Mouse (Mus musculus) spleen, adult 2 months (tissue): ENCODE results near the gene Fcnb. TPM values are rescaled to one million over a fixed set of nuclear protein-coding genes. Genes with fewer than 3 reads are reported as not detected.
A peak's percentile ranks its signal among the peaks of the same experiment; 100 is the strongest.

Source experiments
- DNase-seq, 2 experiments: peaks; one replicate each; pipeline versions ENCODE4 v3.0.0 to v3.0.0-alpha.2; 2012 to 2021; ENCODE audit warnings: low spot score in 2 of 2, low read depth in 1 of 2
- H3K27ac ChIP-seq: fragments of 200-500 bp; 2 replicates; pipeline ENCODE4 v1.5.1; 2012; ENCODE audit warnings: low read length, inconsistent platforms; ENCODE audit not compliant: insufficient read depth
- H3K27me3 ChIP-seq: fragments of 200-500 bp; 2 replicates; pipeline ENCODE4 v1.6.1; 2012; ENCODE audit warnings: mild to moderate bottlenecking, moderate library complexity, low read length, inconsistent platforms; ENCODE audit not compliant: control insufficient read depth, insufficient read depth
- H3K36me3 ChIP-seq: fragments of 200-500 bp; 2 replicates; pipeline ENCODE4 v1.6.1; 2012; ENCODE audit warnings: mild to moderate bottlenecking, low read length, inconsistent platforms; ENCODE audit not compliant: control insufficient read depth, insufficient read depth
- H3K4me1 ChIP-seq: fragments of 200-500 bp; 2 replicates; pipeline ENCODE4 v1.6.1; 2011; ENCODE audit warnings: inconsistent platforms; ENCODE audit not compliant: control insufficient read depth, insufficient read depth, insufficient read length
- H3K4me3 ChIP-seq: fragments of 200-500 bp; 2 replicates; pipeline ENCODE4 v1.5.1; 2011; ENCODE audit warnings: mild to moderate bottlenecking, inconsistent platforms; ENCODE audit not compliant: insufficient read depth, insufficient read length; ENCODE audit errors: extremely low read depth
- CTCF ChIP-seq: fragments of 200-500 bp; IDR thresholded peaks from 2 replicates; pipeline ENCODE4 v1.5.1; 2011; ENCODE audit warnings: mild to moderate bottlenecking, inconsistent platforms; ENCODE audit not compliant: insufficient read depth, insufficient read length, insufficient replicate concordance; ENCODE audit errors: extremely low read depth
- POLR2A ChIP-seq: fragments of 200-500 bp; IDR thresholded peaks from 2 replicates; pipeline ENCODE4 v1.6.1; 2011; ENCODE audit warnings: low read depth, low read length, inconsistent platforms
- WGBS: fragments of 180-500 bp; shearing (Covaris S2); methylation state at CpG from one replicate; pipeline ENCODE4 v1.1.7; 2018; 5-methylcytosine and 5-hydroxymethylcytosine counted together
- polyA plus RNA-seq: library from polyadenylated mRNA; depleted of rRNA; stranded (reverse); fragments of >200 nt; gene quantifications from 2 replicates; pipeline ENCODE4 v1.2.3, GENCODE M21; 2012

The Fcnb gene
- polyA plus RNA-seq, 1 experiment, result 2.8 TPM

GRCm38 (mm10) chr2:28075616-28076187 is 9.0 kb downstream of the Fcnb start:
- Histone ChIP-seq H3K4me3 (no peak overlapping the region), H3K27me3 (no peaks in the 10 kb centered on the region), H3K4me1 (no peaks in the 10 kb centered on the region), H3K36me3 (no peaks in the 10 kb centered on the region), H3K27ac (no peak overlapping the region)
- no peak for DNase-seq
- 56% methylated on average over 7 of the region's 7 CpGs for WGBS
- TF ChIP-seq CTCF (no peak), POLR2A (no peak)

- no peaks in the 10 kb centered on the region for H3K36me3 ChIP-seq
- H3K27me3 ChIP-seq, result no peaks in the 10 kb centered on the region
- H3K4me1 ChIP-seq, result no peaks in the 10 kb centered on the region
- no peak overlapping the region for H3K27ac ChIP-seq
- 78% methylated on average over 9 of the region's 9 CpGs for WGBS
- H3K4me3 ChIP-seq, result no peak overlapping the region
- no peak for TF ChIP-seq CTCF
- no peak for TF ChIP-seq POLR2A
- no peak for DNase-seq
Measured at GRCm38 (mm10) chr2:28068537-28068878, 16.2 kb downstream of the Fcnb start.

- no peak overlapping the region for H3K4me3 ChIP-seq
- no peaks in the 10 kb centered on the region for H3K36me3 ChIP-seq
- DNase-seq, result no peak
- H3K4me1 ChIP-seq, result no peaks in the 10 kb centered on the region
- no peak overlapping the region for H3K27ac ChIP-seq
- H3K27me3 ChIP-seq, result no peaks in the 10 kb centered on the region
- 88% methylated on average over 2 of the region's 2 CpGs for WGBS
- no peak for TF ChIP-seq POLR2A
- no peak for TF ChIP-seq CTCF
Measured at GRCm38 (mm10) chr2:28067821-28068536, 16.7 kb downstream of the Fcnb start.

- WGBS, result 91% methylated on average over 6 of the region's 6 CpGs
Measured at GRCm38 (mm10) chr2:28067175-28067574, 17.5 kb downstream of the Fcnb start.

GRCm38 (mm10) chr2:28066686-28067085 is 18.0 kb downstream of the Fcnb start:
- TF ChIP-seq POLR2A (no peak), CTCF (no peak)
- DNase-seq, result no peak
- WGBS, result 82% methylated on average over 5 of the region's 5 CpGs
- H3K27me3 ChIP-seq, result no peaks in the 10 kb centered on the region
- H3K4me1 ChIP-seq, result no peaks in the 10 kb centered on the region
- H3K36me3 ChIP-seq, result no peaks in the 10 kb centered on the region
- no peak overlapping the region for H3K4me3 ChIP-seq
- H3K27ac ChIP-seq, result no peak overlapping the region

More at GRCm38 (mm10) chr2:28067175-28067574, 17.5 kb downstream of the Fcnb start:
- Histone ChIP-seq H3K4me3 (no peak overlapping the region), H3K4me1 (no peaks in the 10 kb centered on the region), H3K36me3 (no peaks in the 10 kb centered on the region), H3K27ac (no peak overlapping the region), H3K27me3 (no peaks in the 10 kb centered on the region)
- TF ChIP-seq CTCF (no peak), POLR2A (no peak)
- no peak for DNase-seq

GRCm38 (mm10) chr2:28065081-28065651 is 19.5 kb downstream of the Fcnb start:
- H3K4me3 ChIP-seq, result no peak overlapping the region
- H3K36me3 ChIP-seq, result no peaks in the 10 kb centered on the region
- no peaks in the 10 kb centered on the region for H3K27me3 ChIP-seq
- 86% methylated on average over 5 of the region's 5 CpGs for WGBS
- TF ChIP-seq CTCF (no peak), POLR2A (no peak)
- no peak for DNase-seq
- H3K4me1 ChIP-seq, result no peaks in the 10 kb centered on the region
- H3K27ac ChIP-seq, result peak overlapping the region; percentile 8; the same call in 1 of the 2 replicates

GRCm38 (mm10) chr2:28064339-28065080 is 20.2 kb downstream of the Fcnb start:
- no peak for TF ChIP-seq CTCF
- no peak for TF ChIP-seq POLR2A
- H3K27ac ChIP-seq, result no peak overlapping the region
- 65% methylated on average over 7 of the region's 7 CpGs for WGBS
- H3K4me3 ChIP-seq, result no peak overlapping the region
- no peaks in the 10 kb centered on the region for H3K27me3 ChIP-seq
- H3K4me1 ChIP-seq, result no peaks in the 10 kb centered on the region
- H3K36me3 ChIP-seq, result no peaks in the 10 kb centered on the region
- DNase-seq, result no peak
